Mouse (Mus musculus) 3134 (cell line): ENCODE results near the gene Zmat5.
A peak's percentile ranks its signal among the peaks of the same experiment; 100 is the strongest.

ENCODE experiments used
- DNase-seq: peaks from one replicate; pipeline ENCODE4 v3.0.0-alpha.2; 2011; ENCODE audit warnings: low spot score; ENCODE audit not compliant: insufficient read length; ENCODE audit errors: extremely low read depth

The Zmat5 gene

DNA sequence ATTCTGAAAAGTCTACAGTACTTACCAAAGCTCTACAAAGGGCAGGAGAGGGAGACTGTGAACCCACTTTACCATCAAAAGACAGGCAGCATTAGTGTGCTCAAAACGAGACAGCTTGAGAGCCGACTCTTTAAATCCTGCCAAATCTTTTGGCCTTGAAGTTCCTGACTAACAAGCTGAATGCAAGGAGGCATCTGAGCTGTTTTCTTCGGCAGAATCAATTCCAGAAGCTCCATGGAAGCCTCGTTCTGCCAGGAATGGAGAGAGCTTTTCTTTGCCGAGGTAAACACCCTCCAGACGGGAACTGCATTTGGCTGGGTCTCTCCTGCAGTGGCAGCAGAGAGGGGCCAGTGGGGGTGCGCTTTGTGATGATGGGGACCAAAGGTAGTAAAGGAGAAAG, 64.8 kb downstream of the Zmat5 start:
- no peak for DNase-seq

DNA sequence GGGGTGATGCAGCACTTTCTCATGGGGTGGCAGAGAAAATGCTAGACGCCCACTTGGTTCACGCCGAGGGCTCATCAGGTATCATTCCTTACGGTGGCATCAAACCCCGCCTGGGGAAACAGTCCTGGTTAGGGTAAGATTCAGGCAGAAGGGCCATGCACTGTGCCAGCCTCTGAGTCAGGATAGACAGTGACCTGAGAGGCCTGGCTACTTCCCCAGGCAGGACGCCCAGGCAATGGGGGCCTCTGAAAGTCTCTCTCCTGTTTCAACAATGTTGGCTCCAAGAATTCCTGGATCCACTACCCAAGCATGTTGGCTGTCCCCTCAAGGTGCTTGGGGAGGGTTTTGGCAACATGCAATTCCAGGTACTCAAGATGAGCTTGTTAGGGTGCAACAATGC, 65.4 kb downstream of the Zmat5 start:
- DNase-seq: no peak

DNA sequence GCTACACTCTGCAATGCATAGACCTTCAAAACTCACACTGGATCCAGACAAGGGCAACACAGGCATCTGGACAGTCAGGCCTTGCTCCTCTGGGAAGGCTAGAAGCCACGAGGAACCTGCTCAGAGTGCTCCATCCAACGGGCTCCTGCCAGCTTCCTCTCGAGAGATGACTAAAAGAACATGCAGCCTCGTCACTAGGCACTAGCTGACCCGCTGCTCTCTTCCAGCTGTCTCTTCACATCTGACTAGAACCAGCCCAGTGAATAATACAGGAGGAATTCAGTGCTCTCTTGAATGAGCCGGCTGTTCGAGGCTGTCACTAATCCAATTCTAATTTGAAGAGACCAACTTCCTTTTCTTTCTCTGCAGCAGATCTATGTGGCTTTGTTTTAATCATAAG, 67.3 kb downstream of the Zmat5 start:
- DNase-seq: peak; percentile 48

DNA sequence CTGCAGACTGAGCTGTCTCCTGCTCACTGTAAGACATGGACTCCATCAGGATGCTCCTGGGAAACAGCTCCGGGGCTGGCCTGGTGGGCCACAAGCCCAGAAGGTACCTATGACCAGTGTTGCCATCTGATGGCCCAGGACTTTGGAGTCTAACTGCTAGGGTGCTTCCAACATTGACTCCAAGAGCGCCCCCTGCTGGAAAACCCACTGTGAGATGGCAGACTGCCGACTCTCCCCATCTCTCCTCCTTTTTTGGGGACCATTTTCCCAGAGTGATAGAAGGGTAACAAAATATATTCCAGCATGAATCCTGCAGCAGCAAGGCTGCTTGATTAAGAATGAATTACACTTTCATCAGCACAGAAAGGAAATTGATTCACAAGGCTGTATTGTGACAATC, 68.4 kb downstream of the Zmat5 start:
- DNase-seq: peak; percentile 30

DNA sequence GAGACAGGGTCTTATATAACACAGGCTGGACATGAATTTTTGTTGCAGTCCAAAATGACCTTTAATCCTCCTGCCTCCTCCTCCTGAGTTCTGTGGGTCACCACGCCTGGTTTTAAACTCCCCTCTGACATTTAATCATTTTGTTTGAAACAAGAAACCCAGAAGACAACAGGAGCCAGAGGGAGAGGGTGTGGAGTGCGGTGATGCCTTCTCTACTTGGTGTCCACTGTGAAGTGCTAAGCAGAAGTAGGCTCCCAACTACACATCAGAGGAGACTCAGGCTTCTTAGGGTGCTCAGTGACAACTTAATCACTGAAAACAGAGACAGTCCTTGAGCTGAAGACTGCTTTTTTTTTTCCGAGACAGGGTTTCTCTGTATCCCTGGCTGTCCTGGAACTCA, 76.4 kb downstream of the Zmat5 start:
- no peak for DNase-seq

DNA sequence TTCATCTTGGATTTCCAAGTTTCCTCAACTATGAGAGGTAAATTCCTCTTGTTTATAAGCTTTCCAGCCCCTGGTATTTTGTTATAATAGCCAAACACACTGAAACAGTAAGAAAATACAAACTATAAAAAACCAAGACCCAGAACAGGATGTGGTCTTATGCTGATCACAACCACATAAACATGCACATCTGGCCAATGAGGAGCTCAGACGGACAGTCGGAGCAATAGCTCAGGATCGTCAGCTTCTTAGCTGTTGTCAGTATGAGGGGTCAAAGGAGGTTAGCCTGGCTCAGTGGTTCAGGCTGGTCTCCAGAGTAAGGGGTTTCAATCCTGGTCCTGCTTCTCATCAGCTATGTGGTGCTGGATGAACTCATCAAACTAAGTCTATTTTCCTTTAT, 78.6 kb downstream of the Zmat5 start:
- no peak for DNase-seq

DNA sequence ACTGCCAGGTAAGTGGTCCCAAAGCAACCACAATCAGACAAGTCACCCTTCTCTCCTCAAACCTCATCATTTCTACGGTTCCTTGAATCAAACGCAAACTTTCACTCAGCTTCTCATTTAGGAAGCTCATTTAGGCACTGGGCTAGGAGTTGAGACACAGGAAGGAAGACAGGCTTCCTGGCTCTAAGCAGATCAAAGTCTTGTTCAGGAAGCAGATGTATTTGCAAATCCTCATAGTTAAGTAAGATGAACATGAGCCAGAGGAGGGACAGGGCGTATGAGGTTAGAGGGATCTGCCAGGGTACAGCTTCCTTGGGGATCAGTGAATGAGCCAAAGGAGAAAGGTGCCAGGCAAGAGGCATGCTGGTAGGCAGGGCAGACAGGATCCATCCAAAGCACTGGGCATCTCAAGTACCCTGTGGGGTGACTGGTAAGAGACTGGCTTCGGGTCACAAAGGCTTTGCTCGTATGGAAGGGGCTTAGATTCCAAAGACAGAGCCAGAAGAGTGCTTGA, 80.2 kb downstream of the Zmat5 start:
- no peak for DNase-seq
